Mouse (Mus musculus): Measurements from ENCODE around the gene Plcg2.

The Plcg2 gene

GRCm38 (mm10) chr8:117547945-117548344 is 49.9 kb downstream of the Plcg2 start:
- DNase-seq (ENCODE audit: low read depth), result no peak

GRCm38 (mm10) chr8:117548453-117548852 is 50.4 kb downstream of the Plcg2 start:
- peak; percentile 33 for DNase-seq (ENCODE audit: low read depth)

- no peak for DNase-seq (ENCODE audit: low read depth)
These were observed 52.4 kb downstream of the Plcg2 start for GRCm38 (mm10) chr8:117550529-117550928.

- DNase-seq (ENCODE audit: low read depth), result no peak
These were observed 62.9 kb downstream of the Plcg2 start for GRCm38 (mm10) chr8:117561014-117561413.

- DNase-seq (ENCODE audit: low read depth), result no peak
These were observed 63.8 kb downstream of the Plcg2 start for GRCm38 (mm10) chr8:117561735-117562361.

GRCm38 (mm10) chr8:117562445-117563014 is 64.4 kb downstream of the Plcg2 start:
- DNase-seq (ENCODE audit: low read depth), result no peak

- DNase-seq (ENCODE audit: low read depth), result no peak
These were observed 71.3 kb downstream of the Plcg2 start for GRCm38 (mm10) chr8:117569409-117569808.

- DNase-seq (ENCODE audit: low read depth), result no peak
These were observed 78.2 kb downstream of the Plcg2 start for GRCm38 (mm10) chr8:117576291-117576785.

- DNase-seq (ENCODE audit: low read depth), result no peak
These were observed 79.0 kb downstream of the Plcg2 start for GRCm38 (mm10) chr8:117577059-117577458.

- no peak for DNase-seq (ENCODE audit: low read depth)
These were observed 79.8 kb downstream of the Plcg2 start for GRCm38 (mm10) chr8:117577883-117578282.

GRCm38 (mm10) chr8:117578856-117579255 is 80.8 kb downstream of the Plcg2 start:
- no peak for DNase-seq (ENCODE audit: low read depth)

GRCm38 (mm10) chr8:117593862-117594261 is 95.8 kb downstream of the Plcg2 start:
- DNase-seq (ENCODE audit: low read depth), result no peak

- DNase-seq (ENCODE audit: low read depth), result no peak
These were observed 96.9 kb downstream of the Plcg2 start for GRCm38 (mm10) chr8:117595001-117595400.

GRCm38 (mm10) chr8:117596777-117597176 is 98.7 kb downstream of the Plcg2 start:
- DNase-seq (ENCODE audit: low read depth), result no peak

- DNase-seq (ENCODE audit: low read depth), result no peak
These were observed 102.7 kb downstream of the Plcg2 start for GRCm38 (mm10) chr8:117600839-117601238.

- DNase-seq (ENCODE audit: low read depth), result no peak
These were observed 106.0 kb downstream of the Plcg2 start for GRCm38 (mm10) chr8:117604101-117604500.

- DNase-seq (ENCODE audit: low read depth), result no peak
These were observed 106.6 kb downstream of the Plcg2 start for GRCm38 (mm10) chr8:117604671-117605070.

GRCm38 (mm10) chr8:117605201-117605600 is 107.1 kb downstream of the Plcg2 start:
- no peak for DNase-seq (ENCODE audit: low read depth)

GRCm38 (mm10) chr8:117610506-117610905 is 112.4 kb downstream of the Plcg2 start:
- no peak for DNase-seq (ENCODE audit: low read depth)

GRCm38 (mm10) chr8:117612861-117613260 is 114.8 kb downstream of the Plcg2 start:
- no peak for DNase-seq (ENCODE audit: low read depth)

GRCm38 (mm10) chr8:117626040-117626838 is 128.1 kb downstream of the Plcg2 start:
- peak; percentile 21 for DNase-seq (ENCODE audit: low read depth)

GRCm38 (mm10) chr8:117627096-117627495 is 129.0 kb downstream of the Plcg2 start:
- DNase-seq (ENCODE audit: low read depth), result no peak

GRCm38 (mm10) chr8:117632532-117632931 is 134.4 kb downstream of the Plcg2 start:
- DNase-seq (ENCODE audit: low read depth), result no peak

Measured in c-Kit-positive CD71-positive TER-119-negative erythroid progenitor cells, embryonic 14.5 days (primary cell).